Mouse (Mus musculus) cortical plate, adult 2 months (tissue): ENCODE measurements around the gene Cep131. TPM values are rescaled to one million over a fixed set of nuclear protein-coding genes. Genes with fewer than 3 reads are reported as not detected.

ENCODE experiments used
- H3K27ac ChIP-seq: fragments of 200-500 bp; 2 replicates; pipeline ENCODE4 v1.5.1; 2012; ENCODE audit warnings: low read length, control low read depth, inconsistent platforms; ENCODE audit not compliant: insufficient read depth
- H3K4me1 ChIP-seq: fragments of 200-500 bp; 2 replicates; pipeline ENCODE4 v1.6.1; 2011; ENCODE audit warnings: low read length; ENCODE audit not compliant: control insufficient read depth, insufficient read depth
- H3K4me3 ChIP-seq: fragments of 200-500 bp; 2 replicates; pipeline ENCODE4 v1.5.1; 2011; ENCODE audit warnings: mild to moderate bottlenecking, low read length, control low read depth; ENCODE audit not compliant: insufficient read depth
- CTCF ChIP-seq: fragments of 200-500 bp; IDR thresholded peaks from 2 replicates; pipeline ENCODE4 v1.5.1; 2011; ENCODE audit warnings: mild to moderate bottlenecking, control low read depth, low read length; ENCODE audit not compliant: insufficient read depth; ENCODE audit errors: extremely low read depth
- POLR2A ChIP-seq: fragments of 200-500 bp; IDR thresholded peaks from 2 replicates; pipeline ENCODE4 v1.6.1; 2011; ENCODE audit warnings: mild to moderate bottlenecking, low read length, control low read depth; ENCODE audit not compliant: insufficient read depth; ENCODE audit errors: extremely low read depth
- polyA plus RNA-seq: library from polyadenylated mRNA; depleted of rRNA; stranded (reverse); fragments of >200 nt; gene quantifications from 2 replicates; pipeline ENCODE4 v1.2.3, GENCODE M21; 2012

Gene Cep131
- polyA plus RNA-seq, 1 experiment = 32.1 TPM

DNA sequence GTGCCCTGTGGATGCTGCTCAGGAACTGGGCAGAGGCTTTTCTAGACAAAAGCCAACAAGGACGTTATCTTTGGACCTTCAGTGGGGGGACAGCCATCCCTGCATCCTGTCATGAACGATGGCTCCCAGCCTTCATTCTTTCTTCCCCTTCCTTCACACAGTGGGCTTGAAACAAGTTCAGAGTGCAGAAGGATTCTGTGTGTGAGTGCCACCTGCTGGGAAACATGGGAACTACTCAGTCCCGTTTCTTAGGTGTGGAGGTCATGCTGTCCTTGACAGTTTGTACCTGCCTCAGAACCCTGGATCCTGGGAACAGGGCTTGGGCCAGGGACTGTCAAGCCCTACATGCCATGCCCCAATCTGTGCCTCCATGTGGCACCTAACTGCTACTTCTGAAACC lies 14.4 kb upstream of the Cep131 start:
- H3K27ac ChIP-seq = no peak overlapping the region
- H3K4me3 ChIP-seq = no peak overlapping the region
- TF ChIP-seq CTCF = peak; percentile 85
- TF ChIP-seq POLR2A = no peak
- peaks cover 2% of the 10 kb centered on the region; the same call in 1 of the 2 replicates for H3K4me1 ChIP-seq

DNA sequence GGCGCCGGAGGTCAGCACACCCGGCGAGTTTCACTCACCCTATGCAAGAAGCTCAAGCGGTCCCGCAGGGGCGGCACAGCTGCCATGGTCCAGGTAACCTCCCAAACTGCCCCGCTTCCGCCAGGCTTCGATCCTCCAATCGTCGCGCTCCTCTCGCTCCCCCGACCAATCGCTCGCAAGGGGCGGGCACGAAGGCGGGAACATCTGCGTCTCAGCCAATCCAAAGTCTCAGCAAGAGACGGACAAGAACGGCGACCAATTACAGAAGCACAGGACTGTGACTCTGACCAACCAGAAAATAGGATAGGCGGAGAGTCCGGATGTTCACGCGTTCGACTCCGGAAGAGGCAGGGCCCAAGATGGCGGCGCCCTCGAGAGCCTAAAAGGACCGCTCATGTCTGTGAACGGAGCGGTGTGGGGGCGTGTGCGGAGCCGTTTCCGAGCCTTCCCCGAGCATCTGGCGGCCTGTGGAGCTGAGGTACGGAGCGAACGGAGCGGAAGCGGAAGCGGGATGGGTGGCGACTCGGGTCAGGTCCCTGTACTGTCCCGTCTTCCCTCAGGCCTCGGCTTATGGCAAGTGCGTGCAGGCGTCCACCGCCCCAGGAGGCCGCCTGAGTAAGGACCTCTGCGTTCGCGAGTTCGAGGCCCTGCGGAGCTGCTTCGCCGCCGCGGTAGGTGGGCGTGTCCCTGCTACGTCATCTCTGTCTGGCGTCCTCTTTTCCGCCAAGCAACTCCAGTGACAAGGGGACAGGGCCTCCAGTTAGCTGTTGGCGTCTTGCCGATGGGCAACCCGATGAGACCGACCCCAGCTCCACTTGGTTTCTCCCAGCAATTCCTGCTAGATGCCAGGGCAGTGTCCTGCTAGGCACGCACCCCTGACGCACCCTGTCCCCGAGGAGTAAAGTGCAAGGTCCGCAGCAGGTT lies 12.2 kb upstream of the Cep131 start, which contains the start of the genes Tepsin and Ndufaf8:
Tepsin (minus strand) TSS at position 144 of the 924 bp plus-strand sequence.
Ndufaf8 (plus strand) TSS at position 341 of the 924 bp plus-strand sequence.
- peaks cover 2% of the 10 kb centered on the region; the same call in 1 of the 2 replicates for H3K4me1 ChIP-seq
- TF ChIP-seq POLR2A (peak; percentile 58; the same call in 1 of the 2 replicates), CTCF (no peak)
- H3K4me3 ChIP-seq = peak within 1 kb of the TSS; percentile 75
- H3K27ac ChIP-seq = peak within 1 kb of the TSS; percentile 36

DNA sequence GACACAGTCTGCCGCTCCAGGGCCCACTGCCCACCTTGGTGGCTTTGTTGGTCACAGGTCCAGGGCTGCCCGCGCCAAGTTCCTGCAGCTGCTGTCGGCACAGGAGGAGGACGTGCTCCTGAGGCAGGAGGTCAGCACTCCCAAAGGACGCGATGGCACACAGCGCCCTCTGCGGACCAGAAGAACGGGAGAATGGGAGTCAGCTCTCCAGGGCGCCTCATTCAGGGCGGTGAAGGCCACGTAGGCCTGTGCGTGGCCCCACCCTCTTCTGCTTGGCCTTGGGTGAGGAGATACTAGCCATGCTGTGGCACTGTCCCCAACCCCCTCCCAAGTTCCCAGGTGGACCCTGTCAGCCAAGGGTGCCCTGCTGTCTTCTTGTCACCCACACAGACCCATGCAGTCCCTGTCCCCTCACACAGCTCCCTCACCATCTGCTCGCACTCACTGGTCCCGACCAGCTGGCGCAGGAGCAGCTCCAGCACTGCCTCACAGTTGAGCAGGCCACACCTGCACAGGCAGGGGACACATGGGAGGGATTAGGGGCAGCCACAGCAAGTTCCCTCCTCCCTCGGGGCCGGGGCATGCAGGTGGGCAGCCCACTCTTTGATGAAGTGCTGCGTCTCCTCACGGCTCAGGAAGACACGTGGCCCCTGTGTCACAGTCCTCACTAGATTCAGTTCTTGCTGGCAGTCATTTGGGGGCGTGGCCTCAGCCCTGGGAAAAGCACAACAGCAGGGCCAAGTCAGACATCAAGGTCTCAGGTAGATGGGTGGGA lies 6.4 kb upstream of the Cep131 start:
- H3K4me3 ChIP-seq = no peak overlapping the region
- no peak overlapping the region for H3K27ac ChIP-seq
- no peak for TF ChIP-seq CTCF
- TF ChIP-seq POLR2A = no peak
- H3K4me1 ChIP-seq = peaks cover 2% of the 10 kb centered on the region; the same call in 1 of the 2 replicates

DNA sequence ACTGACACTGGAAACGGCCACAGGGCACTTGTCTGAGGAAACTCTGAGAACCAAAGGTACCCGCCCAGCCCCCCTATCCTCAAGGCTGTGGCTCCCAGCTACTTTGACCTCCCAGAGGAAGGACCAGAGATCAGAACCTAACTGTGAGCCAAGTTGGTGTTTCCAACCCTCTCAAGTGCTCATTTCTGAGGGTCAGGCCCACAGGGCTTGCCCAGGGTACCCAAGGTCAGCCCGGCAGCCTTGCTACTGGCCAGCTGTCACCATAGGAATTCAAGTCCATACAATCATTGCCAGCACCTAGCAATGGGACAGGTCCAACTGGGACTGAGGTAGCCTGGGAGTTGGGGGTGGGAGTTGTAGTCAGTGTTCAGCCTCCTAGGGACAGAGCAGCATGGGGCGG lies 4.0 kb upstream of the Cep131 start:
- Histone ChIP-seq H3K4me1 (peaks cover 4% of the 10 kb centered on the region), H3K4me3 (no peak overlapping the region), H3K27ac (no peak overlapping the region)
- no peak for TF ChIP-seq CTCF
- no peak for TF ChIP-seq POLR2A

DNA sequence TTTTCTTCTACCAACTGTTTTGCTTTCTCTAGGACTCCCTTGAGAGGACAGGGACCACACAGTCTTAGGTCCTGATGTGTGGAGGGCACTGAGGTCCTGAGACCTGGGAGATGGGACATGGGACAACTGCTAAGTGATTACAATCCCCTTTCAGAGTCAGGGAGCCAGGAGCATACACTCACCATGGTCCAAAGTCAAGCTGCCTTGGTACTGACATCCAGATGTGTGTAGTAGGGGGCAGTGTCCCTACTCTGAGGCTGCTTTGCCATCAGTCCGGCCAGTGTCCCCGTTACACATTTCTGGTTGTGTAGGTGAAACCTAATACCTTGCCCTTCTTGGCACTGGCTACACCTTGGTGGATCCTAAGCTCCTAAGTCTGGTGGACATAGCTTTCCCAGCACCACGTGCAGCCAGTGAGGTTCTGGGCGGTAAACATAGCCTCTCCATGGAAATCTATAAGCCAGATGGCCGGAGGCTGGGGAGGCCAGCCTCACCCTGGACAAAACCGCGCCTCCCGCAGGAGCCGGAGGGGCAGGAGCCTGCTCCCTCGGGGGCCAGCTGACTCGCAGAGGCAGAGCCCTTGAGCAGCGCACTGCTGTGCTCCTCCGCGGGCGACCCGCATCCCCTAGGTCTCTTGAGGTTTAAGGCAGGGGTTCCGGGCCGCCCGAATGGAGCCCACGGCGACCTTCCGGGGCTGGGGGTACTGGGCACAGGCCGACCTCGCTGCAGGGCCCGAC lies 568 bp downstream of the Cep131 start:
- Histone ChIP-seq H3K4me3 (peak overlapping the region; percentile 54), H3K27ac (peak overlapping the region; percentile 79), H3K4me1 (peaks cover 5% of the 10 kb centered on the region)
- no peak for TF ChIP-seq CTCF
- TF ChIP-seq POLR2A = no peak

DNA sequence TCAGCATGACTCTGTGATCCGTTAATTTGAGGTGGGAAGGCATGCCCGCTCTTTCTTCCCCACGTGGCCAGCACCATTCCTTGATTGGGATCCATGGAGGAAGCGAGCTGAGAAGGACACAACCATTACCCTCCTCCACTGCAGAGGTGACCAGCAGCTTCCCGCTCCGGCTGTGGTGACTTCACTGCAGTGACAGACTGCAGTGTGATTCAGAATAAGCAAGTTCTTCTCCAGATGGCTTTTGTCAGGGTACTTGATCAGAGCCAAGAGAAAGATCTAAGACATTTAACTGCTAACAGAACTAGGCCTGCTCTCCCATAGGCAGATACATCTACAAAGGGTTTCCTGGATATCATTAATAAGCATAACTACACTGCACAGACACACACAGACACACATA lies 6.3 kb downstream of the Cep131 start:
- Histone ChIP-seq H3K4me3 (no peak overlapping the region), H3K4me1 (no peaks in the 10 kb centered on the region), H3K27ac (no peak overlapping the region)
- no peak for TF ChIP-seq POLR2A
- no peak for TF ChIP-seq CTCF

DNA sequence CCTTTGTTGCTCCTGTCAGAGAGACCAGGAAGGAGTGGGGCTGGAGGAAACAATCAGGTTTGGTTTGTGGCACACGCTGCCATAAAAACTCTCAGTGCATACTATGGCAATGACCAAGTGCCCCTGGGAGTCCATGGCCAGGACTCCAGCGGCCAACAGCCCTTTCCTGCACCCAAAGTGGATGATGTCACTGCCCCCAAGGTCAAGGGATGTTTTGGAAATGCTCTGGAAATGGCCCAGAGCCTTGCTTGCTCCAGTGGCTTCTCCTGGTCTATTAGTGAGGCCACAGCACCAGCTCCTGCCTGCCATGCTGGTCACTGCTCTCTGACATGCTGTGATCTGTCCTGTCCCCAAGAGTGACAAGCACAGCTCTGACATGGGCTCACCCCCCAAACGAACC lies 10.4 kb downstream of the Cep131 start:
- Histone ChIP-seq H3K27ac (no peak overlapping the region), H3K4me3 (no peak overlapping the region), H3K4me1 (no peaks in the 10 kb centered on the region)
- TF ChIP-seq POLR2A (no peak), CTCF (no peak)

DNA sequence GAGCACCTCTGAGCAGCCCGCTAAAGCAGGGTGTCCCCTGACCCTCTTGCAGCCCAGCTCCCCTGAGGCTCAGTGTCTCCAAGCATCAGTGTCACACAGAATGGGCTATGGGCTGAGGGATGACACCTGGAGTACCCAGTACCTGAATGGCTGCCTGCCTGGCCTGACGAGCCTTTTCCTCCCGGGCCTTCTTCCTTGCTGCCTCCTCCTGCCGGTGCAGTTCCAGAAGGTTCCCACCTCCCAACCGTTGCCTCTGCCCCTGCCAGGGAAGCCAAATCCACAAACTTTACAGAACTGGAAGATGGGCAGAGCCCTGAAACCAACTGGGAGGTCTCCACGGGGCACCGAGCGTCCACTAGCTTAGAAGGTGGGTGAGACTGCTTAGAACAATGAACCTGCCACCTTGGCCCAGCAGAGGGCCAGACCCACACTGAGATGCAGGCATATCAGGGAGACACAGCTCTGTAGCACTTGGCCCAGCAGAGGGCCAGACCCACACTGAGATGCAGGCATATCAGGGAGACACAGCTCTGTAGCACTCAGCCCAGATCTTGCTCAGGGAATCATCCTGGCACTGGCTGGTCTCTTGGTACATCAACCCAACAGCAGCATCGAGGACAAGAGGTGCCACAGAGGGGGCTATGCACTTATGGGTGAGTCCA lies 13.5 kb downstream of the Cep131 start:
- Histone ChIP-seq H3K4me1 (no peaks in the 10 kb centered on the region), H3K4me3 (no peak overlapping the region), H3K27ac (no peak overlapping the region)
- TF ChIP-seq CTCF (no peak), POLR2A (no peak)

DNA sequence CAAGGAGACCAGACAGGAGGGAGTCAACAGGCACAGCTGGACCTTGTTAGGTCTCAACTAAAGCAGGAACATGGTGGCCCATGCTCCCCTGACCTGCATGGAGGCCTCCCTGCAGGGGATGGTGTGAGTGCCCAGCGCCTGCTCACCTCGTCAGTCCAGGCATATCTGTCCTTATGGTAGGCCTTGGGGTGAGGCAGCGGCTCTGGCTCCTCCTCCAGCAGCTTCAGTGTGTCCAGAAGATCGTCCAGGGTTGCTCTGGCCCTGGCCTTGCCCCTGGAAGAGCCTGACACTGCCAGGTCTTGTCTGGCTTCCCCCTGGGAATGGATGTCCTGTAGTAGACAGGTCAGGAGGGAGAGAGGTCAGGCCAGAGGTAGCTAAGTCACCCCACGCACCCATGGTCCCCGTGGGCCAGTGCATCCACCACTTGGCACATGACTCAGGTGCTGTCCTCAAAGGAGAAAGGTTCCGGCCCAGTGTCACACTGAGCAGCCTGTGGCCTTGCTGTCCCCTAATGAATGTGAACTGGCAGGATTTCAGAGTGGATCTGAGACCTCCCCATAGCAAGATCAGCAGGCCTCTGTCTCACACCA lies 14.8 kb downstream of the Cep131 start:
- Histone ChIP-seq H3K4me3 (no peak overlapping the region), H3K27ac (no peak overlapping the region), H3K4me1 (no peaks in the 10 kb centered on the region)
- no peak for TF ChIP-seq POLR2A
- no peak for TF ChIP-seq CTCF
